26 mouse cellular contexts compared by ENCODE assay signal in genomic region chr14:104935956-104936355, GRCm38 (mm10).
DNase-seq lines count a peak whose midpoint lies in the region; ATAC-seq and TF ChIP-seq lines count a peak whose summit lies in the region.
"Had no signal": no experiment of that assay in that cellular context is flagged by ENCODE, and none has a peak within 500 bp of the region (broad histone marks: within the 10 kb centered on the region; RNA-seq: fewer than 3 reads in every experiment).

No protein-coding gene starts in this region.

- no peaks in the 10 kb centered on the region for H3K36me3 ChIP-seq in midbrain, postnatal 0 days (ENCODE audit: insufficient read depth, low read length)
- H3K36me3 ChIP-seq in midbrain, embryonic 10.5 days, result no peaks in the 10 kb centered on the region
- H3K36me3 ChIP-seq: embryonic facial prominence, embryonic 12.5 days; embryonic facial prominence, embryonic 15.5 days; hindbrain, embryonic 12.5 days; hindbrain, embryonic 15.5 days had no signal

- ATAC-seq in midbrain, postnatal 0 days (ENCODE audit: low FRiP score), result no peak
- ATAC-seq: forebrain, embryonic 14.5 days; forebrain, postnatal 0 days; intestine, postnatal 0 days; Patski had no signal

- H3K27me3 ChIP-seq in midbrain, postnatal 0 days (ENCODE audit: insufficient read depth, low read length), result no peaks in the 10 kb centered on the region
- H3K27me3 ChIP-seq in midbrain, embryonic 10.5 days (ENCODE audit: low read depth, poor library complexity, severe bottlenecking), result no peaks in the 10 kb centered on the region
- H3K27me3 ChIP-seq: embryonic facial prominence, embryonic 12.5 days; embryonic facial prominence, embryonic 15.5 days; hindbrain, embryonic 12.5 days; hindbrain, embryonic 15.5 days had no signal

- H3K27ac ChIP-seq in midbrain, postnatal 0 days (ENCODE audit: low read depth, low read length), result no peak overlapping the region
- no peak overlapping the region for H3K27ac ChIP-seq in midbrain, embryonic 10.5 days (replicated peaks)
- H3K27ac ChIP-seq: embryonic facial prominence, embryonic 12.5 days; embryonic facial prominence, embryonic 15.5 days; gastrocnemius, adult 2 months; hindbrain, embryonic 12.5 days; hindbrain, embryonic 15.5 days had no signal

- H3K4me3 ChIP-seq in midbrain, postnatal 0 days (ENCODE audit: low read depth, low read length), result no peak overlapping the region
- no peak overlapping the region for H3K4me3 ChIP-seq in midbrain, embryonic 10.5 days
- H3K4me3 ChIP-seq: embryonic facial prominence, embryonic 12.5 days; embryonic facial prominence, embryonic 15.5 days; gastrocnemius, adult 2 months; hindbrain, embryonic 12.5 days; hindbrain, embryonic 15.5 days had no signal

- TF ChIP-seq CTCF in midbrain, postnatal 0 days (IDR thresholded peaks at IDR 0.05), result 0 out of 2 replicates have a peak, but pooled peaks have one; percentile 4

- H3K9ac ChIP-seq in midbrain, postnatal 0 days (replicated peaks; ENCODE audit: low read length, poor library complexity, severe bottlenecking), result no peak overlapping the region
- H3K9ac ChIP-seq: embryonic facial prominence, embryonic 12.5 days; embryonic facial prominence, embryonic 15.5 days; forebrain, postnatal 0 days; hindbrain, embryonic 12.5 days; hindbrain, embryonic 15.5 days had no signal

- DNase-seq in midbrain, postnatal 0 days (ENCODE audit: low spot score), result no peak
- no peak for DNase-seq in midbrain, embryonic 10.5 days (ENCODE audit: low spot score)
- peak; percentile 78 for DNase-seq in ES-CJ7 (ENCODE audit: low read depth, low spot score)
- DNase-seq in WW6 (ENCODE audit: low read depth, low spot score), result peak; percentile 20
- DNase-seq in right cerebral cortex, postnatal 14 days, result no peak
- DNase-seq in right cerebral cortex, postnatal 25 days, result no peak
- DNase-seq in urinary bladder, postnatal 36 days (ENCODE audit: low spot score in 2 of 2), result no peak
- DNase-seq: adrenal gland, postnatal 10 days; adrenal gland, postnatal 36 days; B cell, adult 2 months; cerebellum, adult 11 months; cerebellum, adult 2 months; cerebellum, postnatal 10 days; cerebellum, postnatal 36 days; forebrain, postnatal 0 days; gastrocnemius, adult 2 months; gastrocnemius, postnatal 14 days; heart, adult 11 months had no signal

- no peaks in the 10 kb centered on the region for H3K4me1 ChIP-seq in midbrain, postnatal 0 days (ENCODE audit: insufficient read depth, low read length)
- H3K4me1 ChIP-seq in midbrain, embryonic 10.5 days, result no peaks in the 10 kb centered on the region
- H3K4me1 ChIP-seq: embryonic facial prominence, embryonic 12.5 days; embryonic facial prominence, embryonic 15.5 days; hindbrain, embryonic 12.5 days; hindbrain, embryonic 15.5 days had no signal

- WGBS in midbrain, postnatal 0 days, result 69% methylated on average over 11 of the region's 11 CpGs
- WGBS in midbrain, embryonic 10.5 days, result 69% methylated on average over 11 of the region's 11 CpGs

- no peak overlapping the region for H3K4me2 ChIP-seq in midbrain, postnatal 0 days (ENCODE audit: low read depth, low read length, poor library complexity, severe bottlenecking)
- H3K4me2 ChIP-seq: embryonic facial prominence, embryonic 12.5 days; embryonic facial prominence, embryonic 15.5 days; heart, embryonic 11.5 days; hindbrain, embryonic 12.5 days; hindbrain, embryonic 15.5 days had no signal

- no peaks in the 10 kb centered on the region for H3K9me3 ChIP-seq in midbrain, postnatal 0 days (ENCODE audit: low read length)
- no peaks in the 10 kb centered on the region for H3K9me3 ChIP-seq in midbrain, embryonic 10.5 days (replicated peaks)
- H3K9me3 ChIP-seq: embryonic facial prominence, embryonic 12.5 days; embryonic facial prominence, embryonic 15.5 days; hindbrain, embryonic 12.5 days; hindbrain, embryonic 15.5 days had no signal

Comparison
In these comparisons a context has a peak if more than half of its experiments do, and no peak if none do; other contexts are left out.
1. DNase-seq: peak in ES-CJ7 (single experiment) and WW6 (single experiment); none in midbrain, postnatal 0 days (single experiment), midbrain, embryonic 10.5 days (single experiment), right cerebral cortex, postnatal 14 days (single experiment), right cerebral cortex, postnatal 25 days (single experiment) and urinary bladder, postnatal 36 days (0 of 2).